Mouse (Mus musculus): Measurements from ENCODE around the gene Bmpr1a. TPM values are rescaled to one million over a fixed set of nuclear protein-coding genes. Genes with fewer than 3 reads are reported as not detected.

Gene Bmpr1a
- polyA plus RNA-seq, 1 experiment = 75.4 TPM

GRCm38 (mm10) chr14:34398901-34399300 lies 104.2 kb downstream of the Bmpr1a start:
- H3K27ac ChIP-seq (ENCODE audit: insufficient read depth, low read length) = no peak overlapping the region
- TF ChIP-seq CTCF (IDR thresholded peaks at IDR 0.05; ENCODE audit: low read depth, low read length) = no peak
- no peak for TF ChIP-seq POLR2A (IDR thresholded peaks at IDR 0.05; ENCODE audit: insufficient read depth, low read length)
- no peak for TF ChIP-seq EP300 (IDR thresholded peaks at IDR 0.05; ENCODE audit: insufficient read depth, low read depth, low read length)
- H3K4me1 ChIP-seq (ENCODE audit: control insufficient read depth, insufficient read depth, low read length) = no peaks in the 10 kb centered on the region
- no peaks in the 10 kb centered on the region for H3K9me3 ChIP-seq (replicated peaks; ENCODE audit: control insufficient read depth, insufficient read depth, low read length, poor library complexity, severe bottlenecking)
- H3K4me3 ChIP-seq (ENCODE audit: low read depth, low read length) = peak overlapping the region; percentile 10; the same call in 1 of the 2 replicates
- H3K9ac ChIP-seq (ENCODE audit: low read depth, poor library complexity, severe bottlenecking) = no peak overlapping the region
- no peaks in the 10 kb centered on the region for H3K36me3 ChIP-seq (ENCODE audit: control insufficient read depth, insufficient read depth, low read length, poor library complexity, severe bottlenecking)
- H3K27me3 ChIP-seq (ENCODE audit: control insufficient read depth, insufficient read depth, low read length, poor library complexity, severe bottlenecking) = no peaks in the 10 kb centered on the region

GRCm38 (mm10) chr14:34397871-34398270 lies 105.3 kb downstream of the Bmpr1a start:
- no peak overlapping the region for H3K4me3 ChIP-seq (ENCODE audit: low read depth, low read length)
- TF ChIP-seq EP300 (IDR thresholded peaks at IDR 0.05; ENCODE audit: insufficient read depth, low read depth, low read length) (no peak), CTCF (IDR thresholded peaks at IDR 0.05; ENCODE audit: low read depth, low read length) (no peak), POLR2A (IDR thresholded peaks at IDR 0.05; ENCODE audit: insufficient read depth, low read length) (no peak)
- H3K27me3 ChIP-seq (ENCODE audit: control insufficient read depth, insufficient read depth, low read length, poor library complexity, severe bottlenecking) = no peaks in the 10 kb centered on the region
- H3K27ac ChIP-seq (ENCODE audit: insufficient read depth, low read length) = no peak overlapping the region
- no peaks in the 10 kb centered on the region for H3K9me3 ChIP-seq (replicated peaks; ENCODE audit: control insufficient read depth, insufficient read depth, low read length, poor library complexity, severe bottlenecking)
- H3K36me3 ChIP-seq (ENCODE audit: control insufficient read depth, insufficient read depth, low read length, poor library complexity, severe bottlenecking) = no peaks in the 10 kb centered on the region
- H3K9ac ChIP-seq (ENCODE audit: low read depth, poor library complexity, severe bottlenecking) = no peak overlapping the region
- no peaks in the 10 kb centered on the region for H3K4me1 ChIP-seq (ENCODE audit: control insufficient read depth, insufficient read depth, low read length)

GRCm38 (mm10) chr14:34393295-34393694 lies 109.8 kb downstream of the Bmpr1a start:
- TF ChIP-seq CTCF (IDR thresholded peaks at IDR 0.05; ENCODE audit: low read depth, low read length) (no peak), POLR2A (IDR thresholded peaks at IDR 0.05; ENCODE audit: insufficient read depth, low read length) (no peak)
- H3K9ac ChIP-seq (ENCODE audit: low read depth, poor library complexity, severe bottlenecking) = no peak overlapping the region
- H3K36me3 ChIP-seq (ENCODE audit: control insufficient read depth, insufficient read depth, low read length, poor library complexity, severe bottlenecking) = no peaks in the 10 kb centered on the region

GRCm38 (mm10) chr14:34382921-34383704 lies 120.0 kb downstream of the Bmpr1a start:
- H3K36me3 ChIP-seq (ENCODE audit: control insufficient read depth, insufficient read depth, low read length, poor library complexity, severe bottlenecking) = no peaks in the 10 kb centered on the region; the same call in 1 of the 2 replicates
- no peaks in the 10 kb centered on the region for H3K27me3 ChIP-seq (ENCODE audit: control insufficient read depth, insufficient read depth, low read length, poor library complexity, severe bottlenecking)
- H3K4me1 ChIP-seq (ENCODE audit: control insufficient read depth, insufficient read depth, low read length) = no peaks in the 10 kb centered on the region
- H3K9ac ChIP-seq (ENCODE audit: low read depth, poor library complexity, severe bottlenecking) = no peak overlapping the region
- H3K9me3 ChIP-seq (replicated peaks; ENCODE audit: control insufficient read depth, insufficient read depth, low read length, poor library complexity, severe bottlenecking) = peaks cover 20% of the 10 kb centered on the region
- no peak overlapping the region for H3K27ac ChIP-seq (ENCODE audit: insufficient read depth, low read length)
- no peak for TF ChIP-seq CTCF (IDR thresholded peaks at IDR 0.05; ENCODE audit: low read depth, low read length)
- no peak for TF ChIP-seq POLR2A (IDR thresholded peaks at IDR 0.05; ENCODE audit: insufficient read depth, low read length)
- TF ChIP-seq EP300 (IDR thresholded peaks at IDR 0.05; ENCODE audit: insufficient read depth, low read depth, low read length) = no peak
- no peak overlapping the region for H3K4me3 ChIP-seq (ENCODE audit: low read depth, low read length)

More at GRCm38 (mm10) chr14:34393295-34393694, 109.8 kb downstream of the Bmpr1a start:
- Histone ChIP-seq H3K9me3 (replicated peaks; ENCODE audit: control insufficient read depth, insufficient read depth, low read length, poor library complexity, severe bottlenecking) (peaks cover 13% of the 10 kb centered on the region), H3K27ac (ENCODE audit: insufficient read depth, low read length) (no peak overlapping the region), H3K4me3 (ENCODE audit: low read depth, low read length) (no peak overlapping the region), H3K4me1 (ENCODE audit: control insufficient read depth, insufficient read depth, low read length) (no peaks in the 10 kb centered on the region), H3K27me3 (ENCODE audit: control insufficient read depth, insufficient read depth, low read length, poor library complexity, severe bottlenecking) (no peaks in the 10 kb centered on the region)

- H3K9me3 ChIP-seq (replicated peaks; ENCODE audit: control insufficient read depth, insufficient read depth, low read length, poor library complexity, severe bottlenecking) = peaks cover 14% of the 10 kb centered on the region
- no peaks in the 10 kb centered on the region for H3K27me3 ChIP-seq (ENCODE audit: control insufficient read depth, insufficient read depth, low read length, poor library complexity, severe bottlenecking)
- no peaks in the 10 kb centered on the region; the same call in 1 of the 2 replicates for H3K36me3 ChIP-seq (ENCODE audit: control insufficient read depth, insufficient read depth, low read length, poor library complexity, severe bottlenecking)
- peak overlapping the region; percentile 47 for H3K4me3 ChIP-seq (ENCODE audit: low read depth, low read length)
- H3K9ac ChIP-seq (ENCODE audit: low read depth, poor library complexity, severe bottlenecking) = peak overlapping the region; percentile 22
- H3K27ac ChIP-seq (ENCODE audit: insufficient read depth, low read length) = peak overlapping the region; percentile 92
- no peak for TF ChIP-seq POLR2A (IDR thresholded peaks at IDR 0.05; ENCODE audit: insufficient read depth, low read length)
- no peak for TF ChIP-seq EP300 (IDR thresholded peaks at IDR 0.05; ENCODE audit: insufficient read depth, low read depth, low read length)
- peaks cover 18% of the 10 kb centered on the region for H3K4me1 ChIP-seq (ENCODE audit: control insufficient read depth, insufficient read depth, low read length)
Observed at GRCm38 (mm10) chr14:34378560-34379331, 124.4 kb downstream of the Bmpr1a start.

- H3K9ac ChIP-seq (ENCODE audit: low read depth, poor library complexity, severe bottlenecking) = no peak overlapping the region
- no peaks in the 10 kb centered on the region for H3K27me3 ChIP-seq (ENCODE audit: control insufficient read depth, insufficient read depth, low read length, poor library complexity, severe bottlenecking)
- TF ChIP-seq CTCF (IDR thresholded peaks at IDR 0.05; ENCODE audit: low read depth, low read length) (no peak), EP300 (IDR thresholded peaks at IDR 0.05; ENCODE audit: insufficient read depth, low read depth, low read length) (no peak), POLR2A (IDR thresholded peaks at IDR 0.05; ENCODE audit: insufficient read depth, low read length) (no peak)
- H3K36me3 ChIP-seq (ENCODE audit: control insufficient read depth, insufficient read depth, low read length, poor library complexity, severe bottlenecking) = no peaks in the 10 kb centered on the region
- no peaks in the 10 kb centered on the region for H3K9me3 ChIP-seq (replicated peaks; ENCODE audit: control insufficient read depth, insufficient read depth, low read length, poor library complexity, severe bottlenecking)
- H3K4me3 ChIP-seq (ENCODE audit: low read depth, low read length) = no peak overlapping the region
- H3K27ac ChIP-seq (ENCODE audit: insufficient read depth, low read length) = no peak overlapping the region
- H3K4me1 ChIP-seq (ENCODE audit: control insufficient read depth, insufficient read depth, low read length) = peaks cover 20% of the 10 kb centered on the region
Observed at GRCm38 (mm10) chr14:34377121-34377520, 126.0 kb downstream of the Bmpr1a start.

Data from ES-Bruce4 (cell line).